In the genomic region with DNA sequence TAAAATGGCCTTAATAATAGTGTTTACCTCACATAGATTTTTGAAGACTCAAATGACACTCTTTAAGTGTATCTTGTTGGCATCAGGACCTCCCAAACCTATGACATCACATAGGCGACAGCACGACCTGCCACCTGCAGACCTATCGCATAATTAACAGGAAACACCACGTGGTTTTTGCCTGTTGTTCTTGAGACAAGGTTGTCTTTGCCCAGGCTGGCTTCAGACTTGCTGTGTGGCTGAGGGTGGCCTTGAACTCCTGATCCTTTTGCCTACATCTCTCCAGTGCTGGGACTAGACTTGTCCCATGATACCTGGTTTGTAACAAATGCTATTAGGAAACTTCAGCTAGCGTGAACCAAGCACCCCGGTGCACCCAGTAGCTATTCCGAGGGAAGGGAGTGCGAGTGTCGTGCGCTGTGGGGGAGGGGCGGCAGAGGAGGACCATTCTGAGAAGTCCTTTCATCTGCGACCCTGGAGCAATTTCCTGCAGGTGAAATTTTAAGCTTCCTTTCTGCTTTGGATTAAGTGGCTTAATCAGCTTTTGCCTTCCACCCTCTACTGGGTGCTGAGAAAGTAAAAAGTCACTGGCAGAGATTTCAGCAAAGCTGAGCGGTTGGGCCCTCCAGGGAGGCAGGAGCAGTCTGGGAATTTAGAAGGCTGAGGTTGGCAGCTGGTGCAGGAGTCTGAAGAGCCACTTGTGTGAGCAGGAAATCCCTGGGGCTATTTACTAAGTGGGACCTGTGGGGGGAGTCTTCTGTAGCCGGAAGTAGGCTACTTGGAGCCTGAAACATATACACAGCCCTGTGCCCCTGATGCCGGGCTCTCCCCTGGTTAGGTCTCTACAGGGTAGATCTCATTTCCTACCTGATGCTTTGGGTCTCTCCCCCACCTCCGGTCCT, we compare ENCODE assay signal across 10 mouse cellular contexts.
DNase-seq lines count a peak whose midpoint lies in the region; ATAC-seq and TF ChIP-seq lines count a peak whose summit lies in the region.
"Had no signal": no experiment of that assay in that cellular context is flagged by ENCODE, and none has a peak within 500 bp of the region (broad histone marks: within the 10 kb centered on the region; RNA-seq: fewer than 3 reads in every experiment).

No protein-coding gene starts in this region.

- peak overlapping the region; percentile 56; the same call in 1 of the 2 replicates for H3K27ac ChIP-seq in forebrain, embryonic 10.5 days
- H3K27ac ChIP-seq in forebrain, embryonic 15.5 days (replicated peaks): no peak overlapping the region
- H3K27ac ChIP-seq in midbrain, embryonic 13.5 days: 0 out of 2 replicates have a peak overlapping the region, but pooled peaks have one; percentile 3
- H3K27ac ChIP-seq in midbrain, embryonic 15.5 days: no peak overlapping the region
- H3K27ac ChIP-seq in layer of hippocampus, adult 2 months: no peak overlapping the region
- H3K27ac ChIP-seq: liver, embryonic 15.5 days had no signal

- WGBS in forebrain, embryonic 10.5 days: 8% methylated on average over 16 of the region's 16 CpGs
- WGBS in forebrain, embryonic 15.5 days: 19% methylated on average over 16 of the region's 16 CpGs
- WGBS in midbrain, embryonic 13.5 days: 13% methylated on average over 16 of the region's 16 CpGs
- WGBS in midbrain, embryonic 15.5 days: 16% methylated on average over 16 of the region's 16 CpGs

- H3K27me3 ChIP-seq in forebrain, embryonic 10.5 days (ENCODE audit: poor library complexity, severe bottlenecking): peaks cover 39% of the 10 kb centered on the region
- H3K27me3 ChIP-seq in forebrain, embryonic 15.5 days: 0 out of 2 replicates have a peak, but pooled peaks cover 4% of the 10 kb centered on the region
- peaks cover 25% of the 10 kb centered on the region for H3K27me3 ChIP-seq in midbrain, embryonic 13.5 days
- H3K27me3 ChIP-seq in midbrain, embryonic 15.5 days (replicated peaks): peaks cover 3% of the 10 kb centered on the region; the same call in 1 of the 2 replicates

- no peaks in the 10 kb centered on the region for H3K9me3 ChIP-seq in forebrain, embryonic 10.5 days
- H3K9me3 ChIP-seq in forebrain, embryonic 15.5 days: no peaks in the 10 kb centered on the region
- no peaks in the 10 kb centered on the region for H3K9me3 ChIP-seq in midbrain, embryonic 13.5 days
- no peaks in the 10 kb centered on the region for H3K9me3 ChIP-seq in midbrain, embryonic 15.5 days
- H3K9me3 ChIP-seq: liver, embryonic 15.5 days had no signal

- DNase-seq in forebrain, embryonic 10.5 days (ENCODE audit: extremely low spot score, low spot score): no peak
- peak; percentile 76 for DNase-seq in forelimb bud, embryonic 11.5 days (ENCODE audit: low read depth, low spot score)
- peak; percentile 75 for DNase-seq in lung, postnatal 25 days (ENCODE audit: low spot score)
- DNase-seq in layer of hippocampus, adult 2 months (ENCODE audit: low spot score in 2 of 2): no peak
- no peak for DNase-seq in neural tube, embryonic 10.5 days (ENCODE audit: extremely low spot score, low spot score)

- no peak for TF ChIP-seq CTCF in layer of hippocampus, adult 2 months (conservative IDR thresholded peaks at IDR 0.05)

- H3K4me2 ChIP-seq in forebrain, embryonic 15.5 days (replicated peaks): no peak overlapping the region
- no peak overlapping the region for H3K4me2 ChIP-seq in midbrain, embryonic 13.5 days (replicated peaks)
- H3K4me2 ChIP-seq in midbrain, embryonic 15.5 days: no peak overlapping the region
- H3K4me2 ChIP-seq: liver, embryonic 15.5 days had no signal

- H3K9ac ChIP-seq in forebrain, embryonic 15.5 days (replicated peaks): no peak overlapping the region
- no peak overlapping the region for H3K9ac ChIP-seq in midbrain, embryonic 13.5 days (replicated peaks)
- no peak overlapping the region for H3K9ac ChIP-seq in midbrain, embryonic 15.5 days
- H3K9ac ChIP-seq: liver, embryonic 15.5 days had no signal

- H3K36me3 ChIP-seq in forebrain, embryonic 10.5 days (replicated peaks): no peaks in the 10 kb centered on the region
- no peaks in the 10 kb centered on the region for H3K36me3 ChIP-seq in forebrain, embryonic 15.5 days
- peaks cover 6% of the 10 kb centered on the region; the same call in 1 of the 2 replicates for H3K36me3 ChIP-seq in midbrain, embryonic 13.5 days
- H3K36me3 ChIP-seq in midbrain, embryonic 15.5 days (replicated peaks): no peaks in the 10 kb centered on the region
- H3K36me3 ChIP-seq: liver, embryonic 15.5 days had no signal

- no peak overlapping the region for H3K4me3 ChIP-seq in forebrain, embryonic 10.5 days
- H3K4me3 ChIP-seq in forebrain, embryonic 15.5 days: no peak overlapping the region
- no peak overlapping the region for H3K4me3 ChIP-seq in midbrain, embryonic 13.5 days (replicated peaks)
- no peak overlapping the region for H3K4me3 ChIP-seq in midbrain, embryonic 15.5 days
- H3K4me3 ChIP-seq in layer of hippocampus, adult 2 months: no peak overlapping the region
- H3K4me3 ChIP-seq: liver, embryonic 15.5 days had no signal

- no peak for ATAC-seq in forebrain, embryonic 15.5 days (replicated peaks)
- ATAC-seq in midbrain, embryonic 13.5 days: no peak
- ATAC-seq in midbrain, embryonic 15.5 days (replicated peaks): no peak
- ATAC-seq: intestine, embryonic 16.5 days had no signal

- H3K4me1 ChIP-seq in forebrain, embryonic 10.5 days: peaks cover 70% of the 10 kb centered on the region
- no peaks in the 10 kb centered on the region; the same call in 1 of the 2 replicates for H3K4me1 ChIP-seq in forebrain, embryonic 15.5 days
- H3K4me1 ChIP-seq in midbrain, embryonic 13.5 days (replicated peaks): peaks cover 8% of the 10 kb centered on the region; the same call in 1 of the 2 replicates
- no peaks in the 10 kb centered on the region for H3K4me1 ChIP-seq in midbrain, embryonic 15.5 days

Comparison
In these comparisons a context has a peak if more than half of its experiments do, and no peak if none do; other contexts are left out.
1. H3K27ac ChIP-seq: peak in forebrain, embryonic 10.5 days (single experiment) and midbrain, embryonic 13.5 days (single experiment); none in forebrain, embryonic 15.5 days (single experiment), midbrain, embryonic 15.5 days (single experiment) and layer of hippocampus, adult 2 months (single experiment).
2. DNase-seq: peak in forelimb bud, embryonic 11.5 days (single experiment) and lung, postnatal 25 days (single experiment); none in forebrain, embryonic 10.5 days (single experiment), layer of hippocampus, adult 2 months (0 of 2) and neural tube, embryonic 10.5 days (single experiment).